In genomic region chr6:81990049-81990810, GRCm38 (mm10) we compare ENCODE assay signal across 11 mouse cellular contexts. TPM values are rescaled to one million over a fixed set of nuclear protein-coding genes. Genes with fewer than 3 reads are reported as not detected.
DNase-seq lines count a peak whose midpoint lies in the region; TF ChIP-seq lines count a peak whose summit lies in the region.
"Had no signal": no experiment of that assay in that cellular context is flagged by ENCODE, and none has a peak within 500 bp of the region (broad histone marks: within the 10 kb centered on the region; RNA-seq: fewer than 3 reads in every experiment).

No protein-coding gene starts in this region.

- 52% methylated on average over 20 of the region's 20 CpGs for WGBS in limb, embryonic 10.5 days

- no peak for TF ChIP-seq CTCF in left cerebral cortex, adult 2 months (IDR thresholded peaks at IDR 0.05)
- TF ChIP-seq CTCF in brain, embryonic 14.5 days (IDR thresholded peaks at IDR 0.05; ENCODE audit: borderline replicate concordance, extremely low read depth, insufficient read depth, insufficient read length) = no peak

- H3K36me3 ChIP-seq in limb, embryonic 10.5 days = no peaks in the 10 kb centered on the region
- H3K36me3 ChIP-seq: hindbrain, embryonic 12.5 days; liver, embryonic 12.5 days had no signal

- DNase-seq in embryo, embryonic 11 days = peak; percentile 13
- DNase-seq in embryo, embryonic 9.5 days (ENCODE audit: extremely low spot score) = no peak
- peak in 1 of 2 experiments; percentile 19 for DNase-seq in left cerebral cortex, adult 2 months (ENCODE audit: extremely low spot score in 1 of 2, low spot score in 2 of 2)
- no peak for DNase-seq in left cerebral cortex, adult 18-20 months (ENCODE audit: low spot score in 2 of 2)
- peak; percentile 64 for DNase-seq in brain, embryonic 14.5 days (ENCODE audit: low read depth)
- peak; percentile 43 for DNase-seq in limb, embryonic 10.5 days (ENCODE audit: low spot score)
- no peak for DNase-seq in natural killer cell, adult 2 months (ENCODE audit: low spot score in 2 of 2)
- DNase-seq in neural tube, embryonic 10.5 days (ENCODE audit: extremely low spot score, low spot score) = no peak
- DNase-seq: cerebellum, adult 11-12 months had no signal

- no peak overlapping the region for H3K4me3 ChIP-seq in left cerebral cortex, adult 2 months
- H3K4me3 ChIP-seq in limb, embryonic 10.5 days = no peak overlapping the region
- H3K4me3 ChIP-seq: hindbrain, embryonic 12.5 days; liver, embryonic 12.5 days had no signal

- peak overlapping the region; percentile 59 for H3K27ac ChIP-seq in left cerebral cortex, adult 2 months
- peak overlapping the region; percentile 85 for H3K27ac ChIP-seq in limb, embryonic 10.5 days
- H3K27ac ChIP-seq: hindbrain, embryonic 12.5 days; liver, embryonic 12.5 days had no signal

- H3K9me3 ChIP-seq in limb, embryonic 10.5 days (replicated peaks) = no peaks in the 10 kb centered on the region
- H3K9me3 ChIP-seq: hindbrain, embryonic 12.5 days; liver, embryonic 12.5 days had no signal

- peaks cover 39% of the 10 kb centered on the region for H3K4me1 ChIP-seq in limb, embryonic 10.5 days
- H3K4me1 ChIP-seq: liver, embryonic 12.5 days had no signal

- intact Hi-C loops in left cerebral cortex, adult 2 months (cut with DNase I) = no loop called here

- no peak for TF ChIP-seq POLR2A in brain, embryonic 14.5 days (IDR thresholded peaks at IDR 0.05; ENCODE audit: borderline replicate concordance, extremely low read depth, insufficient read depth, insufficient read length, poor library complexity, severe bottlenecking)

- no peaks in the 10 kb centered on the region for H3K27me3 ChIP-seq in limb, embryonic 10.5 days (ENCODE audit: low read depth, poor library complexity, severe bottlenecking)
- H3K27me3 ChIP-seq: liver, embryonic 12.5 days had no signal

RNA-seq across cellular contexts. Expression of gene Mrpl19, which starts 24.5 kb away (rescaled TPM):
- total RNA-seq in left cerebral cortex, adult 2 months (2021) = 10 to 100 TPM; 30.4 to 35.0 TPM
- total RNA-seq in left cerebral cortex, adult 18-20 months (2021) = 10 to 100 TPM; 36.7 to 37.1 TPM
- 12.1 and 12.5 TPM in 2 replicates for polyA plus RNA-seq in brain, embryonic 14.5 days (2012; rRNA removed)
- 62.9 and 75.7 TPM in 2 replicates for polyA plus RNA-seq in limb, embryonic 10.5 days (2016; fragmentation: Nextera tagmentation; extraction: Ambion mirVana)

RNA-seq across cellular contexts. Expression of gene Eva1a, which starts 50.6 kb away (rescaled TPM):
- 10 to 100 TPM; 13.0 to 13.8 TPM for total RNA-seq in left cerebral cortex, adult 2 months (2021)
- 10 to 100 TPM; 10.4 to 11.5 TPM for total RNA-seq in left cerebral cortex, adult 18-20 months (2021)
- 0.53 and 0.89 TPM in 2 replicates for polyA plus RNA-seq in brain, embryonic 14.5 days (2012; rRNA removed)
- 6.3 and 11.9 TPM in 2 replicates for polyA plus RNA-seq in limb, embryonic 10.5 days (2016; fragmentation: Nextera tagmentation; extraction: Ambion mirVana)

Comparison
In these comparisons a context has a peak if more than half of its experiments do, and no peak if none do; other contexts are left out.
1. DNase-seq: peak in embryo, embryonic 11 days (single experiment), brain, embryonic 14.5 days (single experiment) and limb, embryonic 10.5 days (single experiment); none in embryo, embryonic 9.5 days (single experiment), left cerebral cortex, adult 18-20 months (0 of 2), natural killer cell, adult 2 months (0 of 2) and neural tube, embryonic 10.5 days (single experiment).